Mouse (Mus musculus): ENCODE measurements around the gene Sdhaf2.

The Sdhaf2 gene

DNA sequence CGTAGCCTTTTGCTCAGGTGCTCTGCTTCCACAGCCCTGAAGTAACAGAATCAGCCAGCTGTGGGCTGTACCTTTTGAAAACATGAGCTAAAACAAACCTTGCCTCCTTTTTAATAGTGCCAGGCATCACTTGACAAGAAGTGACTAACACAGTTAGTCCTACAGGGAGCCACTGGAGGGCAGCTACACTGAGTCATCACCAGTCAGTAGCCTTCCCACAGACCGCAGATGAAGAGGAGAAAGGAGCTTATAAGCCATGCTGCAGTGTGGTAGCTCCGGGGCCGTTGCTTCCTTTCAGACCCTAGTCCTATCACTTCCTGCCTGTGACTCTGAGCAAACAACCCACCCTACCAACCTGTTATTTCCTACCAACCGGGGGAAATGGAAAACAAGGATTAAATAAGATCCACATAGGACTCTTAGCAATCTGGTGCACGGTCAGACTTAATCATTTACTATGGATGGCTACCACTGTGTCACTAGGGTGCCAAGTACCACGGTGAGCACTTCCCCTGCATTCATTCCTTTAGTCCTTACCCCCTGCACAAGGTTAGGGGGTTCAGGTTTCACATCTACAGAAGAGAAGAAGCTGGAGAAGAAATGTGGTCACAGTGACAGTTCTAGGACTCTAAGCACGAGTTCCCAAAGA, 28.3 kb downstream of the Sdhaf2 start:
- peak; percentile 64 for ATAC-seq (ENCODE audit: low TSS enrichment)

DNA sequence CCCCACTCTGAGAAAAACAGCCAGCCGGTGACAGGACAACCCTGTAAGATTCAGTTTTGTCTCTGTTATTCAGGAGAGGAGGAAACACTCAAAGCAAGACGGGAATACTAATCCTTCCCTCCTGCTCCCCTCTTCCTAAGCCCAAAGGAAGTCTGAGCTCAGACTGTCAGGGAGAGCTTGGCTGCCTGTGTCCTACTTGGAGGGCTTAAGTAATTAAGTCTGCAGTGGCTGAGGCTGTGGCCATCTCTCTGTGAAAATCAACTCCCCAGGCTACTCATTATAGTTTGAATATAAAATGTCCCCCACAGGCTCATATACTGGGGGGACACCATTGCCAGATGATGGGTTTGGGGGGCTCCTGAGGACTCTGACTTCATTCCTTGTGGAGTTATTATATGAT, 29.0 kb downstream of the Sdhaf2 start:
- ATAC-seq (ENCODE audit: low TSS enrichment), result no peak

DNA sequence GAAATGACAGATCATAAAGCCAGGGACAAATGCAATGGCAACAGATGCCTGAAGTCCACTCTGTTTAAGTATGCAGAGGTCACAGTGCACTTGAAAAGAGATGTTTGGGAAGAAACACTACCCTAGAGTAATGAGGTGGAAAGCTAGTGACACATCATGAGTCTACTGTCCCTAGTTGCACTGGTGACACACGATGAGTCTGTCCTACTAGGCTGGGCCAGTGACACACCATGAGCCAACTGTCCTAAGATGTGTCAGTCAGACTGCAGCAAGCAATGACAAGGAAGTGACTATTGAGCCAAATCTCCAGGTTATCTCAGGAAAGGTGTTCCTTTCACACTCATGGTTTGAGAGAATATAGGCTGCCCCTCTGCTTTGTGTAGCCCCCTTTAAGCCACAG, 30.3 kb downstream of the Sdhaf2 start:
- no peak for ATAC-seq (ENCODE audit: low TSS enrichment)

DNA sequence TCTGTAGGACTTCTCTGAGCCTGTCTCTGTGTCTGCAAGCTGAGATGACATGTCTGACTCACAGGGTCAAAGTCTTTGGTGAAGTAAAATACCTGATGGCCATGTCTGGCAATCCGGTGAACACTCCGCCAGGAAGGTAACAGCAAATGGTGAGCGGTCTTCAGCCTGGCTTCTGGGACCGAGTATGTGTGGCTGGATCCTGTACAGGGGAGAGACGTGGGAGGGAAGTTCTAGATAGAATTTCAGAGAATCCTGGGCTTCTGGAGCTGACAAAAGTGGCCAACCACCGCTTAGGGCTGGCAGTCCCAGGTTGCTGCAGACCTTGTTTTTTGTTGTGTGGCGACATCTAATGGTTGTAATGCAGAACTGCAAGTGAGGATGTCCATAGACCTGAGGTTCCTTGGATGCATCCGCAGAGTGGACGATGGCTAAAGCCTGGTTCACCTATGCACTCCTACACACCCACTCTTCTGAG, 39.6 kb downstream of the Sdhaf2 start:
- peak; percentile 96 for ATAC-seq (ENCODE audit: low TSS enrichment)

DNA sequence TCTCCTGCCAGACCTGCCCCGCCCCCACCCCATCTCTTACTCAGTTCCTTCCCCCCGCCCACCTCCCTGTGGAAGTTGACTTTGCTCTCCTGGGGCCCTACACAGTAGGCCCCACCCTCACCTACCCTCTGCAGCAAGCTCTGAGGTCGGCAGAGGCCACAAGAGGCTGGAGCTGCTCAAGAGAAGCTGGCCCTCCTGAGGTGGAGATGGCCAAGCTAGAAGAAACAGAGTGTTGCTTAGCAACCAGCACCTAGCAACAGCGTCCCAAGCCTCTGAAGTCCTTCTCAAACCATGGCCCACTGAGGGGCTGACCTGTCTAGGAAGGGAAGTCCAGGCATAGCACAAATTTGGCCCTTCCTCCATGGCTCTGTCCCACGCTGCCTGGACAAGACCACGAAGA, 43.2 kb downstream of the Sdhaf2 start, which contains the start of gene Ppp1r32:
Ppp1r32 (minus strand) TSS at position 226 of the 400 bp plus-strand sequence.
- ATAC-seq (ENCODE audit: low TSS enrichment), result no peak

DNA sequence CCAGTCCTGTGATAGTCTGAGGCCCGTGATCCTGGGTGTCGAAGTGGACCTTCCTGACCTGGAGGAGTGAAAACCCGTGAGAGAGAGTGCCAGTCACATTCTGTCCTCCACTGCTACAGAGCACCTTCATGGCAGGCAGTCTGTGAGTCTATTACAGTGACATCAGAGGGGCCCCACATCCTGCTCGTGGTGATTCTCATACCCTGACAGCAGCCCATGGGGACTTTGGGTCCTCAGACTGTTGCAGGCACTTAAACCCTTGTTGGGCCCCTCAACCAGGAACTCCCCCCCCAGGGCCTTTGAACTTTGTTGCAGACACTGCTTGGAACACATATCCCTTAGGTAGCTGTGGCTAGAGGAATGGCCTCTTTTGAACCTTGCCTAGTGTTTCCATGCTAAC, 46.4 kb downstream of the Sdhaf2 start:
- no peak for ATAC-seq (ENCODE audit: low TSS enrichment)

DNA sequence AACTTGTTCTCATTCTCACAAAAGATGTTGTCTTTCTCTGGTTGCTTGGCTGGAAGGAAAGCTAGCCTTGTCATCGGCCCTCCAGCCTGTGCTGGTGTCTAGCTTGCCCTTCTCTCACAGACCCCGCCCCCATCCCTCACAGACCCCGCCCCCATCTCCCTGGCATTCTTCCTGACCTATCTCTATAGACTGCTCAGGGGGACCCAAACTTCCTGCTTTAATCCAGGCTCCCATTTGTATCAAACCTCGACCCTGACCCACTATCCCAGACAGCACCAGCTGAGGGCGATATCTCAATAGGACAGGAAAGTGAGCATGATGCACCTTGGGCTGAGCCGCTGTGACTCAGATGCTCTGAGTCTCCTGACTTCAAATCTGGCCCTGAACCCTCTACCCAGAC, 52.2 kb downstream of the Sdhaf2 start:
- ATAC-seq (ENCODE audit: low TSS enrichment), result no peak

DNA sequence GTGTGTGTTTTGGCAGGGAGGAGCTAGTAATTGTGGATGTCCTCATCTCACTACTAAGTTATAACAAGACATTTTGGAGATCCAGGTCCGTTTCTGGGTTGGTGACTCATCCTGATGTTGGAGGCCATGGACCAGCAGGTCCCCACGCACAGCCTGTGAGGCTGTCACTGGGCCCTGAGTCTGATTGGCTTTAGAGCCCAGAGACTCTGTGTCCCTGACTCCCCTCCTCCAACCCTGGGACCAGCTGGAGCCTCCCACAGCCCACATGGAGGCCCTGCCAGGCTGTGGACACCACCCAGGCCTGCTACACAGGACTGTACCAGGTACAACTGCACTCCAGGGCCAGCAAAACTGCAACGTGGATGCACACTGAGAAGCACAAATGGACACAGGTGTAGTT, 53.0 kb downstream of the Sdhaf2 start:
- peak; percentile 81 for ATAC-seq (ENCODE audit: low TSS enrichment)

DNA sequence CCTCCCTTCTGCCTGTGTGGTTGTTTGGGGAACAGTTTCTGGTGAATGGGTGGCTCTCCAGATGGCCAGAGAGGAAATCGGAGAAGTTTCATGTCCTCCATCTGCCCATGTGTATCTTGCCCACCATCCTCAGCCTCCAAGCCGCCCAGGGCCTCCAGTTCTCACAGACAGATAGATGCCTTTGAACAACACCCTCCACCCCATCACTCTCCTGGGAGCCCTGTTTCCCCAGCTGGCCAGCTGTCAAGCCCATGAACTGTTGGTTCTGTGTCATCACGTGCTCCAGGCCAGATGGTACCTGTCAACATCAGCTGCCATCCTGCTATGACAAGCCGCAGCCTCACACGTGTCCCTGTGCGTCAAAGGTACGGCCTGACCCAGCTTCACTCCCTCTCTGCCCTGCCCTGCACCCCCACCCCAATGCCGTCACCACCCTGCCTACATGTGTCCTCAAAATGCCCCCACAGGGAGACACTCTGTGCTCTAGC, 56.7 kb downstream of the Sdhaf2 start:
- ATAC-seq (ENCODE audit: low TSS enrichment), result peak; percentile 51

DNA sequence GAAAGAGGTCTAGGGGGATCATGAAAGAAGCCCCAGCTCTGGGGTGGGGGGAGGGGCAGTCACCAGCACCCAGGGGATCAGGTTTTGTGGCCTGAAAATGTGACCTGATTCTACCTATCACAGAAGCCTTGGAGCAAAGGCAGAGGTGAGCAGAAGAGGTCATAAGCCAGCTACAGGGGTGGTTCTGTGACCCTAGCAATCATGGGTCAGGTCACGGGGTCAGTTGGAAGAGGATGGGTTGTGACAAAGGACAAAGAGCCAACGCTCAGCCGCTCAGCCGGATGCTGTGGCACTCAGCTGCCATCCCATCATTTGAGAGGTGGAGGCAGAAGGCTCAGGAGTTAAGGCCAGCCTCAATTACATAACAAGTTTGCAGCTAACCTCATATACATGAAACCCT, 61.5 kb downstream of the Sdhaf2 start:
- no peak for ATAC-seq (ENCODE audit: low TSS enrichment)

DNA sequence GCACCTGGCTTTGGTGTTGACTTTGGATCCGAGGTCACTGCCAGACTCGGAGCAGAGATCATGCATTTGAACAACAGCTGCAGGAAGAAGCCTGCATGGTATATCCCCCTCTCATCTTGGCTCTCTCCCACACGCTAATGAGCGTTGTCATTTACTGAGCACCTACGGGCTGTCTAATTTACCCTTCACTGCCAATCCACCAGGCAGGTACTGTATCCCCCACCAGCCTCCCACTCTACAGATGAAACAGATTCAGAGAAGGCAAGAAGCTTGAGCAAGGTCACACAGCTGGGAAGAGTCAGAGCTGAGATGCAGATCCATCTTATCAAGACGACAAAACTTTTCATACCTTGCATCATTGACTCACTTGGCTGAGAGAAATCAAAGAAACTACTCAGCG, 64.4 kb downstream of the Sdhaf2 start:
- ATAC-seq (ENCODE audit: low TSS enrichment), result no peak

DNA sequence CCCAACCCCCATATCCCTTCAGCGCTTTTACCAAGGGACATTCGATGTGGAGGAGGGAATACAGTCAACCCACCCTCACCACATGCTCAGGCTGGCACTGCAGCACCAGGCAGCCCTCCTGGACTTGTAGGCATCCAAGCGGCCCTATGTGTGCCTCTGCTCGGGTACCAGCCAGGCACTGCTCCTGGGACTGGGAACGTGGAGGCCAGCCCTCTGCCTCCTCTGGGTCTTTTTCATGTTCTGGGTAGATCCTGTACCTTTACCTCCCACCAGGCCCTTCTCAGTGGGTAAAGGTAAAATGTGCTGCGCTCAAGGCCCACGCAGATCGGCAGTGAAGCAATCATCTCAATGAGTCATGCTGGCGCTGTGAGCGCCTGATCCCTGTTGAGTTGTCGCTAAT, 66.0 kb downstream of the Sdhaf2 start:
- ATAC-seq (ENCODE audit: low TSS enrichment), result peak; percentile 35

DNA sequence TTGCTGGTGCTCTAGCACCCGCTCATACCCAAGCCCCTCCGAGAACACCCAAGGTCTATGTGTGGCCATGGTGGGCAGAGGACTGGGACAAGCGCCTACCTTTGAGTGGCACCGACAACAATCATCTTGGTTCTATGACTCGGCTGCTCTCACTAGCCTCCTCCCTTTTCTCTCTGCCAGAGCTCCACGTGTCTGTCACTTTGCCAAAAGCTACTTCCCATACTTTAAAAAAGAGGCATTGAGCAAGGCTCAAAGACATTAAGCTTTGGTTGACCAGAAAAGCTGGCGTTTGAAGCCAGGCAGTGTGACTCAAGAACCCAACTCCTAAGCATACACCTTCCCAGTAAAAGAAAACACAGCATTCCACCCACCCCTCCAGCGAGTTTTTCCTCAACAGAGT, 67.8 kb downstream of the Sdhaf2 start:
- ATAC-seq (ENCODE audit: low TSS enrichment), result 0 out of 2 replicates have a peak, but pooled peaks have one; percentile 22

DNA sequence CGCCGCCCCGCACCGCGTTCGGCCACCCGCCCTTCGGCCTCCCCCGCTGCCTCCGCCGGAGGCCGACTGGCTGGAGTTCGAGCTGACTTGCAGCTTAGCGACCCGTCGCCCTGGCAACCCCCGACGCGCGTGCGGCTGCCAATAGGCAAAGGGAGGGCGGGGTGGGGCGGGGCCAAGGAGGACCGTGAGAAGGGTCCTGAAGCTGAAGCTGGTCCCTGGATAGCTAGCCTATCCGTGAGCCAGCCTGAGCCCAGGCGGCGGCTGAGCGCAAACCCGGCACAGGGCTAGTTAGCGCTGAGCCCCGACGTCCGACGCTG, 68.5 kb downstream of the Sdhaf2 start:
- no peak for ATAC-seq (ENCODE audit: low TSS enrichment)

DNA sequence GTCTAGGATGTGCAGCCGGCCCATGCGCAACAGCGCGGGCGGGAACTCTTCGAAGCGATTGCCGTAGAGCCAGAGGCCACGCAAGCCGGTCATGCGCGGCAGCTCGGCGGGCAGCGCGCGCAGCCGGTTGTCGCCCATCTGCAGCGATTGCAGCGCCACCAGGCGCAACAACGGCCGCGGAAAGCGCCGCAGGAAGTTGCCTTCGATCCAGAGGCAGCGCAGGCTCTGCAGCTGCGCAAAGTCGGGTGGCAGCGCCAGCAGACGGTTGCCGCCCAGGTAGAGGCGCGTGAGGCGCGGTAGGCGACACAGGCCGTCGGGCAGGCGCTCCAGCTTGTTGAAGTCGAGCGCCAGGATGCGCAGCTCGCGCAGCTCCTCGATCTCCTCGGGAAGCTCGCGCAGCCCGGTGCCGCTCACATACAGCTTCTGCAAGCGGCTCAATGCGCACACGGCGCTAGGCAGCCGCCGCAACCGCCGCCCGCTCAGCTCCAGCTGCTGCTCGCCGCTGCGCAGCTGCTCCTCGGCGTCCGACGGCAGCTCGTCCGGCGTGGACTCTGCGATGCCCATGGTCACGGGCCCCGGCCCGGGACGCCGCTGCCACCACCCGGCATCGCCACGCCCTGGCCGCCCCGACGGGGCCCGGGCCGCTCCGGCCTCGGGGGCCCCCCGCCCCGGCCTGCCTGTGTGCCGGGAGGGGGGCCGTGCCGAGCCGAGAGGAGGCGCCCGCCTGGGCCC, 69.0 kb downstream of the Sdhaf2 start, which contains the start of gene Lrrc10b:
Lrrc10b (minus strand) TSS at position 722 of the 732 bp plus-strand sequence.
- peak; percentile 47 for ATAC-seq (ENCODE audit: low TSS enrichment)

DNA sequence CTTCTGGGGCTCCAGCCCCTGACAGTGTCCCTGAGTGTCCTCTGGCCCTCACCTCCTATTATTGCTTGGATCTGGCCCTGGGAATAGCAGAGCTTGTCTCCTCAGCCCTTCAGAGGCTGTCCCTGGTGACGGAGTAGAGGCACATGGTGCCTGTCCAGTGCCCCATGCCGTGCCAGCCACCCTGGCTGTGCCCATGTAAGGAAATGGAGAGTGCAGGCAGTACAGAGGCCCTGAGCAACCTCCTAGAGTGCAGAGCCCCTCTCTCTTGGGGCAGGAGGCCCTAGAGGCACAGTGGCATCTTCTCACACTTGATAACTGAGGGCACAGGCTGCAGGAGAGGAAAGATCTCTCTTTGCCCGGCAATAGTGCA, 70.5 kb downstream of the Sdhaf2 start:
- ATAC-seq (ENCODE audit: low TSS enrichment), result no peak

DNA sequence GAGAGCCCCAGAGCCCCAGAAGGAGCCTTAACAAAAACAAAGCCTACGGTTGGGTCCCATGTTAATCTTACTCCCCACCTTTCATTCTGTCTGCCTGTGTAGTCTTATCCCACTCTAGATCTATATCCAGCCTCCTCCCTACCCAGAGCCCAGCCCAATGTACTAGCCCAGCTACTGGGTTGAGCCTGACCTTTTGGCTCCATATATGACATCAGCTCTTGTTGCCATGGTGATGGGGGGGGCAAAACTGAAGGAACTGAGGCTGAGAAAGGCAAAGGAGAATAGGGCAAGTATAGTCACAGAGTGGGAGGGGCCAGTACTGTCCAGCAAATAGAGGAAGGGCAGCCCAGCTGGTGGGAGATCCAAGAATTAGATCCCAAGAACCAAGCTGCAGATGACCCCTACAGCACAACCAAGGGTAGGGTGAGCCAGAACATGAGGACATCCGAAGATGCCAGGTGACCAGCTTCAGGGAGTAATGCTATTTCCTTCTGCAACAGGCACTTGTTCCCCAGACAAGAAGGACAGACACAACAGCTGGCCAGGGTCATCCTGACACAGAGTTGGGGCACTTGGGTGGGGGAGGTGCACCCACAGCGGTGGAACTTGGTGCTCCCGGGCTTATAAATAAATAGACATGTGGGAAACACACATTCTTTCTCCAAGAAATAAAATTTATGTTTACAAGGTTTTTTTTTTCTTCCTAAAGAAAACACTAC, 71.1 kb downstream of the Sdhaf2 start:
- ATAC-seq (ENCODE audit: low TSS enrichment), result no peak

Data from frontal cortex, adult (tissue).